Mouse (Mus musculus) embryonic facial prominence, embryonic 11.5 days (tissue): ENCODE data around the gene Nt5dc3. TPM values are rescaled to one million over a fixed set of nuclear protein-coding genes. Genes with fewer than 3 reads are reported as not detected.

Experiments used
- ATAC-seq: fragments of 200-750 bp; cut with Nextera tagmentation; replicated peaks from 2 replicates; pipeline ENCODE4 v1.8.0; 2017; ENCODE audit warnings: low read depth; ENCODE audit not compliant: insufficient number of reproducible peaks, low FRiP score, low TSS enrichment
- DNase-seq: peaks from one replicate; pipeline ENCODE4 v3.0.0-alpha.2; 2015; ENCODE audit warnings: low spot score
- H3K27ac ChIP-seq: fragments of 300-500 bp; sonication (generic); replicated peaks from 2 replicates; pipeline ENCODE4 v1.5.1; 2014; ENCODE audit warnings: mild to moderate bottlenecking, low read depth, low read length, control low read depth
- H3K27me3 ChIP-seq: fragments of 300-500 bp; sonication (generic); 2 replicates; pipeline ENCODE4 v1.6.1; 2014; ENCODE audit warnings: mild to moderate bottlenecking, low read length, moderate library complexity, mixed read lengths; ENCODE audit not compliant: control insufficient read depth, insufficient read depth
- H3K36me3 ChIP-seq: fragments of 300-500 bp; sonication (generic); replicated peaks from 2 replicates; pipeline ENCODE4 v1.6.1; 2014; ENCODE audit warnings: low read depth, mild to moderate bottlenecking, low read length, moderate library complexity, mixed read lengths; ENCODE audit not compliant: control insufficient read depth, insufficient read depth
- H3K4me1 ChIP-seq: fragments of 300-500 bp; sonication (generic); 2 replicates; pipeline ENCODE4 v1.6.1; 2014; ENCODE audit warnings: low read length, mixed read lengths; ENCODE audit not compliant: control insufficient read depth, insufficient read depth
- H3K4me2 ChIP-seq: fragments of 300-500 bp; sonication (generic); 2 replicates; pipeline ENCODE4 v1.6.1; 2014; ENCODE audit warnings: low read depth, mild to moderate bottlenecking, control low read depth, low read length, moderate library complexity
- H3K4me3 ChIP-seq: fragments of 300-500 bp; sonication (generic); 2 replicates; pipeline ENCODE4 v1.5.1; 2014; ENCODE audit warnings: low read depth, low read length, control low read depth
- H3K9ac ChIP-seq: fragments of 300-500 bp; sonication (generic); replicated peaks from 2 replicates; pipeline ENCODE4 v1.6.1; 2014; ENCODE audit warnings: mild to moderate bottlenecking, control low read depth, low read length
- H3K9me3 ChIP-seq: fragments of 300-500 bp; sonication (generic); replicated peaks from 2 replicates; pipeline ENCODE4 v1.6.1; 2016; ENCODE audit warnings: mild to moderate bottlenecking, low read length, inconsistent platforms, mixed read lengths; ENCODE audit not compliant: control insufficient read depth
- WGBS: fragments of 180-500 bp; shearing (Covaris S2); extraction: QIAGEN DNeasy Blood & Tissue Kit; methylation state at CpG from one replicate; pipeline ENCODE4 v1.1.7; 2014; 5-methylcytosine and 5-hydroxymethylcytosine counted together
- polyA plus RNA-seq: library from polyadenylated mRNA; unstranded; fragments of >200 nt; fragmentation: Nextera tagmentation; extraction: Ambion mirVana; gene quantifications from 2 replicates; pipeline ENCODE4 v1.2.1, GENCODE M21; 2014

The Nt5dc3 gene
- polyA plus RNA-seq, 1 experiment from 2014 or later = 1.6 TPM

DNA sequence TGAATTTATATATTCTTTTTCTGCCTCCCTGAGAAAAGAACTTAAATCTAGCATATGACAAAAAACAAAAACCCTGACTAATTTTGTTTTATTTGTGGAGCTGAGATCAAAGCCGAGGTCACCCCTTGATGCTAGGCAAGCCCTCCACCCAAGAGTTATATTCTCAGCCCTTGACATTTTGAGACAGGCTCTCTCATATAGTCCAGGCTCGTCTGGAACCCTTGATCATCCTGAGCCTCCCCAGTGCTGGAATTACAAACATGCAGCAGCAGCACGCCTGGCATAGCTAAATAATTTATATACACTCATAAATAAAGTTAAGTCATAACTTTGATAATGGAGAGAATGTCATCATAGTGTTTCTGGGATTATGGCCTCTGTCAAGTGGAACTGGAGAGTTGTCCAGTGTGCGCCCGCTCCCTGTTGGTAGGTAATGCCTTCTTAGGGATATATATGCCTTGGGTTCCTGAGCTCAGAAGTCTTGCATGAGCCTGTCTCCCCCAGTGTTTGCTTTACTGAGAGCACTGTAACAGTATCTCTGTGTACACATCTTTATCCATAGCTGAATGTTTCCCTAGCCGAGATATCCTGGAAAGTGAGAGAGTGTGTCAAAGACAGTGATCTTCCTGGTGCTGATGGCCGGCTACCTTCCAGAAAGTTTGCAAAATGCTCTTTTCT, 12.8 kb downstream of the Nt5dc3 start:
- ATAC-seq = no peak
- Histone ChIP-seq H3K4me1 (no peaks in the 10 kb centered on the region), H3K9me3 (no peaks in the 10 kb centered on the region), H3K27me3 (no peaks in the 10 kb centered on the region), H3K9ac (no peak overlapping the region), H3K4me2 (no peak overlapping the region), H3K36me3 (no peaks in the 10 kb centered on the region), H3K4me3 (no peak overlapping the region), H3K27ac (no peak overlapping the region)
- DNase-seq = no peak
- 70% methylated on average over 7 of the region's 7 CpGs for WGBS

DNA sequence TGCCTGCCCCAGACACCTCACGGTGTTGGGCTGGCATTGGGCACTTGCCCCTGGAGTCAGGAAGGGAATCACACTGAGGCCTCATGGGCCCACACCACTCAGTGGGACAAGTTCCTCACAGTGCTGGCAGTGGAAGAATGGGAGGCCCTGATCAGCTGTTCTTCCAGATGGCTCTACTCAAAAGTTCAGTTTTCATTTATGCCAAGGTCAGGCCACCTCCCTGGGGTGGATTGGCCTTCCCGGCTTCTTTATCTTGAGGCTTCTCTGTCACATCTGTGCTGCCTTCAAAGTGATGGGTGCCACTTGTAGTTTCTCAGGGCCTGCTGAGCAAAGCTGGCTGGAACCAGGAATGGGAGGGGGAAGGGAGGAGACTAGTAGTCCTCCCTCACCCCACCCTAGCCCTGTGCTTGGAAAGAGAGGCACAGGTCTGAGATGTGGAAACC, 14.7 kb downstream of the Nt5dc3 start:
- ATAC-seq (0 out of 2 replicates have a peak, but pooled peaks have one; percentile 44), DNase-seq (no peak)
- no peaks in the 10 kb centered on the region for H3K36me3 ChIP-seq
- no peaks in the 10 kb centered on the region for H3K9me3 ChIP-seq
- WGBS = 54% methylated on average over 2 of the region's 2 CpGs
- no peak overlapping the region for H3K4me3 ChIP-seq
- H3K9ac ChIP-seq = no peak overlapping the region
- H3K27ac ChIP-seq = no peak overlapping the region
- H3K4me1 ChIP-seq = no peaks in the 10 kb centered on the region
- no peak overlapping the region for H3K4me2 ChIP-seq
- H3K27me3 ChIP-seq = no peaks in the 10 kb centered on the region

GRCm38 (mm10) chr10:86794196-86794595, 15.4 kb downstream of the Nt5dc3 start:
- Histone ChIP-seq H3K27ac (no peak overlapping the region), H3K4me1 (no peaks in the 10 kb centered on the region), H3K36me3 (no peaks in the 10 kb centered on the region), H3K27me3 (no peaks in the 10 kb centered on the region), H3K9me3 (no peaks in the 10 kb centered on the region), H3K4me2 (no peak overlapping the region), H3K9ac (no peak overlapping the region), H3K4me3 (no peak overlapping the region)
- no peak for ATAC-seq
- no peak for DNase-seq
- WGBS = 91% methylated on average over 4 of the region's 4 CpGs

GRCm38 (mm10) chr10:86794794-86795535, 16.2 kb downstream of the Nt5dc3 start:
- Histone ChIP-seq H3K9me3 (no peaks in the 10 kb centered on the region), H3K4me3 (no peak overlapping the region), H3K4me1 (no peaks in the 10 kb centered on the region), H3K36me3 (no peaks in the 10 kb centered on the region), H3K9ac (no peak overlapping the region), H3K27ac (no peak overlapping the region), H3K27me3 (no peaks in the 10 kb centered on the region), H3K4me2 (no peak overlapping the region)
- DNase-seq = no peak
- WGBS = 85% methylated on average over 9 of the region's 9 CpGs
- no peak for ATAC-seq

DNA sequence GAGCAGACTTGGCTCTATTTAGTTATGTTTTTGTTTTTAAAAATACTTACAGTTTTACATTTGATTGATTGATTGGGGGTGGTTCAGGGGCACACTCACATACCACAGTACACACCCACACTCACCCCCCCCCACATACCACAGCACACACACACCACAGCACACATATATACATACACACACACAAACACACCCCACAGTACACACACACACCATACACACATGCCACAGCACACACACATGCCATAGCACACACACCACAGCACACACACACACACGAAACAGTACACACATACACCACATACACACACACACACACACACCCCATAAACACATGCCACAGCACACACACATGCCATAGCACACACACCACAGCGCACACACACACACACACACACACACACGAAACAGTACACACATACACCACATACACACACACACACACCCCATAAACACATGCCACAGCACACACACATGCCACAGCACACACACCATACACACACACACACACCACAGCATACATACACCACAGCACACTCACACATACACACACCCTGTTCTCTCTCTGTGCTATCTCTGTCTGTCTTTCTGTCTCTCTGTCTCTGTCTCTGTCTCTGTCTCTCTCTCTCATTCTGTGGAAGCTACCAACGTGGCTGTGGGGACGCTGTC, 17.4 kb downstream of the Nt5dc3 start:
- WGBS = 89% methylated on average over 5 of the region's 5 CpGs
- no peak overlapping the region for H3K9ac ChIP-seq
- no peaks in the 10 kb centered on the region for H3K9me3 ChIP-seq
- no peak overlapping the region for H3K4me2 ChIP-seq
- no peak for DNase-seq
- H3K4me1 ChIP-seq = no peaks in the 10 kb centered on the region
- no peak overlapping the region for H3K4me3 ChIP-seq
- no peaks in the 10 kb centered on the region for H3K27me3 ChIP-seq
- no peaks in the 10 kb centered on the region for H3K36me3 ChIP-seq
- H3K27ac ChIP-seq = no peak overlapping the region
- ATAC-seq = 0 out of 2 replicates have a peak, but pooled peaks have one; percentile 18

- H3K4me1 ChIP-seq = no peaks in the 10 kb centered on the region
- no peaks in the 10 kb centered on the region for H3K36me3 ChIP-seq
- H3K9me3 ChIP-seq = no peaks in the 10 kb centered on the region
- H3K27ac ChIP-seq = no peak overlapping the region
- no peak for ATAC-seq
- H3K9ac ChIP-seq = no peak overlapping the region
- H3K27me3 ChIP-seq = no peaks in the 10 kb centered on the region
- no peak overlapping the region for H3K4me3 ChIP-seq
- no peak for DNase-seq
- H3K4me2 ChIP-seq = no peak overlapping the region
- WGBS = 90% methylated on average over 1 of the region's 1 CpGs
Observed at GRCm38 (mm10) chr10:86807362-86807761, 28.6 kb downstream of the Nt5dc3 start.

GRCm38 (mm10) chr10:86808013-86808758, 29.4 kb downstream of the Nt5dc3 start:
- WGBS = 78% methylated on average over 15 of the region's 15 CpGs
- H3K27me3 ChIP-seq = no peaks in the 10 kb centered on the region

More at GRCm38 (mm10) chr10:86808013-86808758, 29.4 kb downstream of the Nt5dc3 start:
- Histone ChIP-seq H3K4me1 (no peaks in the 10 kb centered on the region), H3K36me3 (no peaks in the 10 kb centered on the region), H3K4me3 (no peak overlapping the region), H3K27ac (no peak overlapping the region), H3K9ac (no peak overlapping the region), H3K9me3 (no peaks in the 10 kb centered on the region), H3K4me2 (no peak overlapping the region)
- DNase-seq (no peak), ATAC-seq (no peak)
